Mouse (Mus musculus): ENCODE measurements around the gene Rab23. TPM values are rescaled to one million over a fixed set of nuclear protein-coding genes. Genes with fewer than 3 reads are reported as not detected.

The Rab23 gene
- polyA plus RNA-seq, 1 experiment from 2014 or later = 30.3 TPM

DNA sequence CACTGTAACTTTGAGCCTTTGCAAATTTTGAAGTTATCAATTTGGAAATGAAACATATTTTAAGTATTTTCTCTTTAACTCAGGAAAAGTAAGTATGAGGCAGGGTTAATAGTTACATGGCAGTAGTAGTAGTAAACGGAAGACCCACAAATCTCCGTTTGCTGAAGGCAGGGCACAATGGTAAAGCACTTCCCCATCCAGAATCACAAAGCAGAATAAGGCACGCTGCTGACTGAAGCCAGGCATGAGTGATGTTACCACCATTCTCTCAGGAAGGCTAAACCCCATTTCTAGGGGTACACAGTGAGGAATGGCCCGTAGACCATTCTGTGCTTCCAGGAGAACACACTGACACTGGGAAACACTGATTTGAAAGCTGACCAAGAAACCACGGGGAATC, 68.4 kb downstream of the Rab23 start:
- Histone ChIP-seq H3K4me2 (replicated peaks; ENCODE audit: low read depth, low read length) (no peak overlapping the region), H3K9ac (replicated peaks; ENCODE audit: low read depth, low read length) (no peak overlapping the region), H3K9me3 (ENCODE audit: control insufficient read depth, low read depth, low read length) (no peaks in the 10 kb centered on the region), H3K36me3 (ENCODE audit: control insufficient read depth, insufficient read depth, low read length) (peaks cover 3% of the 10 kb centered on the region; the same call in 1 of the 2 replicates), H3K4me1 (ENCODE audit: control insufficient read depth, insufficient read depth, low read length) (no peaks in the 10 kb centered on the region), H3K27ac (ENCODE audit: low read length) (no peak overlapping the region), H3K4me3 (ENCODE audit: low read depth, low read length) (no peak overlapping the region), H3K27me3 (ENCODE audit: control insufficient read depth, insufficient read depth, low read length) (no peaks in the 10 kb centered on the region)
- 73% methylated on average over 5 of the region's 5 CpGs for WGBS
- ATAC-seq (ENCODE audit: insufficient number of reproducible peaks, insufficient read depth, low FRiP score, low read depth) = no peak

DNA sequence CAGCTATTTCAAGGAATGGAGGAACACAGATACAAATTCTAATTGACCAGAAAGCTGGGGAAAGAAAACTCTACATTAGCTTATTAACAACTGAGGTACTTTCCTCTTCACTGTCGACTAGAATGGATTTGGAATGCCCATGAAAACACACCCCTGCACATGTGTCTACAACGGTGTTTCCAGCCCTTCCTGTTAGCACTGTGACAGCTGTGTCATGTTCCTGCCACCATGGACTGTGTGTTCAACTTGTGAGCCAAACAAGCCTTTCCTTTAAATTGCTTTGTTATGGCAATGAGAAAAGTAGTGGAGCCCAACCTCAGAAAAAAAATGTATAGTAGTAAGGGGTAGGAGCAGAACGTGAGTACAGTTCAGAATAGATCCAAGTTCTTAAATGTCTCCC, 68.8 kb downstream of the Rab23 start:
- H3K9me3 ChIP-seq (ENCODE audit: control insufficient read depth, low read depth, low read length) = no peaks in the 10 kb centered on the region
- H3K27me3 ChIP-seq (ENCODE audit: control insufficient read depth, insufficient read depth, low read length) = no peaks in the 10 kb centered on the region
- no peak overlapping the region for H3K4me2 ChIP-seq (replicated peaks; ENCODE audit: low read depth, low read length)
- no peak overlapping the region for H3K9ac ChIP-seq (replicated peaks; ENCODE audit: low read depth, low read length)
- peaks cover 2% of the 10 kb centered on the region; the same call in 1 of the 2 replicates for H3K36me3 ChIP-seq (ENCODE audit: control insufficient read depth, insufficient read depth, low read length)
- no peaks in the 10 kb centered on the region for H3K4me1 ChIP-seq (ENCODE audit: control insufficient read depth, insufficient read depth, low read length)
- ATAC-seq (ENCODE audit: insufficient number of reproducible peaks, insufficient read depth, low FRiP score, low read depth) = no peak
- H3K27ac ChIP-seq (ENCODE audit: low read length) = no peak overlapping the region
- WGBS = 36% methylated on average over 3 of the region's 3 CpGs
- no peak overlapping the region for H3K4me3 ChIP-seq (ENCODE audit: low read depth, low read length)

Other genes starting within 250 kb of the Rab23 start
- gene Prim2, start 50.1 kb upstream of the Rab23 start, polyA plus RNA-seq (2014; fragmentation: Nextera tagmentation; extraction: Ambion mirVana) = 36.8 and 40.7 TPM in 2 replicates
- 61.7 and 63.2 TPM in 2 replicates for gene Bag2, start 37.9 kb downstream of the Rab23 start, polyA plus RNA-seq (2014; fragmentation: Nextera tagmentation; extraction: Ambion mirVana)
- 34.6 and 37.8 TPM in 2 replicates for gene Zfp451, start 94.7 kb downstream of the Rab23 start, polyA plus RNA-seq (2014; fragmentation: Nextera tagmentation; extraction: Ambion mirVana)
- gene Bend6, start 187.9 kb downstream of the Rab23 start, polyA plus RNA-seq (2014; fragmentation: Nextera tagmentation; extraction: Ambion mirVana) = 1.1 and 2.2 TPM in 2 replicates
- gene Dst, start 188.3 kb downstream of the Rab23 start, polyA plus RNA-seq (2014; fragmentation: Nextera tagmentation; extraction: Ambion mirVana) = 42.0 and 42.9 TPM in 2 replicates